Mouse (Mus musculus): ENCODE data around the gene Akt2. TPM values are rescaled to one million over a fixed set of nuclear protein-coding genes. Genes with fewer than 3 reads are reported as not detected.

Akt2 gene
- polyA plus RNA-seq, 1 experiment: 174 TPM

DNA sequence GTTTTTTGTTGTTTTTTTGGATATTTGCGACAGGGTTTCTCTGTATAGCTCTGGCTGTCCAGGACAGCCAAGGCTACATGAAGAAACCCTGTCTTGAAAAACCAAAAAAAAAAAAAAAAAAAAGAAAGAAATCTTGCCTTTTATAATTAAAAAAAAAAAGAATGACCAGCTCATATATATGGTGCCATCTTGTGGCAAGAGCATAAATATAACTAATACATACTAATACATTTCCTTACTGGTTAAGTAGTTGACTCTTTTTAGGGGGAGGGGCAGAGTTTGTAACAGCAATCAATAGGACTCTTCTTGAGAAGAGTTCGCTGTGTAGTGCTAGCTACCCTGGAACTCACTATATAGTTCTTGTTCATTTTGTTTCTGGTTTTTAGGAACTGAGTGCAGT lies 3.6 kb upstream of the Akt2 start:
- DNase-seq (ENCODE audit: low read depth): no peak

DNA sequence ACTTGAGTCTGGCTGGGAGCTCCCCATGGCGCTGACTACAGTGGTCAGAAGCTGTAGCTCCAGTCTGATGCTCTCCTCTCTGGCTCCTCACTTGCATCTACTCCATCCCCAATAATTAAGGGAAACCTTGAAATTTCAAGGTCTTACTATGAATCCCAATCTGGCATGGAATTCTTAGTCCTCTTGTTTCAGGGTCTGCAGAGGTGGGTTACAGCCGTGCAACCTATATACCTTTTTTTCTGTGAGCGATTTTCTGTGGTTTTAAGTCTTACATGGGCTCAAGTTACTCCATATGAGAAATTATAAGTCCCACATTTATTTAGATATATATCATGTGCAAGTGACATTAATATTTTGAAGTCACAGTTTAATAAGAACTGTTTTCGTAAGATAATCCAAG lies 1.3 kb upstream of the Akt2 start:
- DNase-seq (ENCODE audit: low read depth): no peak

DNA sequence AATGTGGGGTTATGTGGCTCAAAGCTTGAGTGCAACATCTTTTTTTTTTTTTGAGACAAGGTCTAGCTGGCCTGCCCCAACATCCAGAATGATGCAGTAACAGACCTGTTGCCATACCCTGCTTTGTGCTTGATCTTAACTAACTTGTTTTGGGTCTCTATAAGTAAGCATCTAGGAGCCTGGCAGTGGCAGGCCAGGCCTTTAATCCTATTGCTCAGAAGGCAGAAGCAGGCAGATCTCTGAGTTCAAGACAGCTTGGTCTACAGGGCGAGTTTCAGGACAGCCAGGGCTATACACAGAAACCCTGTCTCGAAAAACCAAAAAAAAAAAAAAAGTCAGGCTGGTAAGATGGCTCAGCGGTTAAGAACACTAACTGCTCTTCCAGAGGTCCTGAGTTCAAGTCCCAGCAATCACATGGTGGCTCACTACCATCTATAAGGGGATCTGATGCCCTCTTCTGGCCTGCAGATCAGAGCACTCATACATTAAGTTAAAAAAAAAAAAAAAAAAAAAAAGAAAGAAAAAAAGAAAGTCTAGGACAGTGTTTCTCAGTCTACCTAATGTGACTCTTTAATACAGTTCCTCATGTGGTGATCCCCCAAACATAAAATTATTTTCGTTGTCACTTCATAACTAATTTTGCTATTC lies 662 bp upstream of the Akt2 start:
- no peak for DNase-seq (ENCODE audit: low read depth)

GRCm38 (mm10) chr7:27592217-27592929 lies 1.0 kb downstream of the Akt2 start:
- no peak for DNase-seq (ENCODE audit: low read depth)

- no peak for DNase-seq (ENCODE audit: low read depth)
Observed at GRCm38 (mm10) chr7:27592934-27593645, 1.7 kb downstream of the Akt2 start.

DNA sequence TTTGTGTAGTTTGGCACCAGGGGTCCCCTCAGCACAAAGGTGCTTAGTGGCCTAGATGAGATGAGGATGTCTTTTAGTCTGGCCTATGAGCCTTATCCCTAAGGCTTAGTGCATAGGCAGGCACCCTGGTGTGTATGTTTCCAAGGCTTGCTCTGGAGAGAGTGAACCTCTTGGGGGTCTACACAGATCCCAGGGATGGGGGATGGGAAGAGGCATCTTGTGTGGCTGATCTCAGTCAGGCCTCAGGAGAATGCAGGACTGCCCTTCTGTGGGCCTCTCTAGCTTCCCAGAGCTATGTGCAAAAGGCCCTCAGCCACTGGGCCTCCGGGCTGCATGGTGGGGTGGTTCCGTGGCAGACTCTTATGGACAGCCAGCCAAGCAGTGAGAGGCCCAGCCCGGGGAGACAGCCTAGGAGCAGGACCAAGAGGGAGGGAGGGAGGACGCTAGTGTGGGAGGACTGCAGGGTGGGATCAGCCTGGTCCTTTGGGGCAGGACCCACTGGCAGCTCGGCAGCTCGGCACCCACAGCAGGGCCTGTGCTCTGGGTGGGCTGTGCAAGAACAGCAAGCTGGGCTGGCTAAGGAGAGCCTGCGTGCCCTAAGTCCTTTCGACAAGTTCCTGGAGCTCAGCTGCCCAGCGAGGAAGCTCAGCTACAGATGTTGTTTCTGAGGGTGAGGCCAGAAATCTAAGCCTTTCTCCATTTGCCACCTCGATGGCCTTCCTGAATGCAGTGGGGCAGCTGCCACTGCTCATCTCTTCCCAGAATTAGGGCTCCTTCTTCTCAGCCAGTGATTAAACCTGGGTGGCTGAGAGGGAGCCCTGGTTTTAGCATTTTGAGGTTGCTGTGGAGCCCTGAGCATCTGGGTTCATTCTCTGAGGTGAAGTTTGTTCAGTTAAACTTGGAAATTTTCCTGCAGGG lies 5.5 kb downstream of the Akt2 start:
- no peak for DNase-seq (ENCODE audit: low read depth)

GRCm38 (mm10) chr7:27598053-27598452 lies 6.7 kb downstream of the Akt2 start:
- DNase-seq (ENCODE audit: low read depth): no peak

- no peak for DNase-seq (ENCODE audit: low read depth)
Observed at GRCm38 (mm10) chr7:27601628-27602027, 10.3 kb downstream of the Akt2 start.

DNA sequence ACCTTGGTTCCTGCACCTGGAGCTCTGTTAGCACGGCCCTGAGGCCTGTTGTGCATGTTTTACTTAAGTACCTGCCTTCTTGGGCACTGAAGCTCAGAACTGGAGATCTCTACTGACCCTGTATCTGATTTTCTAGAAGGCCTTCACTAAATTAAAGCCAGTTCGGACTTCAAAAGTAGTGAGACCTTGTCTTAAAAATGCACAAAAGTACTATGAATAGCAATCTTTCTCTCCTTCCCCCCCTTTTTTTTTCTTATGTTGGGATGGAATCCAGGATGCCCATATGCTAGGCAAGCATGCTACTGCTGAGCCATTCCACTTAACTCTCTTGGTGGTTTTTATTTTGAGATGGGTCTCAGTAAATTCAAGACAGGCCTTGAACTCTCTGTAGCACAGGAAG lies 10.8 kb downstream of the Akt2 start:
- DNase-seq (ENCODE audit: low read depth): no peak

DNA sequence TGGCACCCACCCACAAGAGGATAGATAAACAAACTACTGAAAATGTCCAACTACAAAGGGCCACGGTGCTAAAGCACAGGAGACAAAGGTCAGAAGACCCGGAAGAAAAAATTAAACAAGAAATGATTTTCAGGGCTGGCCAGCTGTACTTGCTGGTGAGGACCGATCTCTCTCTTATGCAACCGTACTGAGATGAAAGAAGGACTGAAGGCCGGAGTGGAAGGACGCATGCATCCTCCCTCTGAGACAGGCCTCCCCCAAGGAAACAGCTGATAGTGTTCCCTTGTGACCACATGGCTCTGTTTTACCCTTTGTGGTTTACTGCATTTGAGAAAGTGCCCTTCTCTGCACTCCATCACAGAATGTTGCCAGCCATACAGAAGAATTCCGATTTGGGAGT lies 11.5 kb downstream of the Akt2 start:
- DNase-seq (ENCODE audit: low read depth): no peak

- DNase-seq (ENCODE audit: low read depth): no peak
Observed at GRCm38 (mm10) chr7:27604661-27605348, 13.5 kb downstream of the Akt2 start.

GRCm38 (mm10) chr7:27605499-27606285 lies 14.3 kb downstream of the Akt2 start:
- DNase-seq (ENCODE audit: low read depth): no peak

DNA sequence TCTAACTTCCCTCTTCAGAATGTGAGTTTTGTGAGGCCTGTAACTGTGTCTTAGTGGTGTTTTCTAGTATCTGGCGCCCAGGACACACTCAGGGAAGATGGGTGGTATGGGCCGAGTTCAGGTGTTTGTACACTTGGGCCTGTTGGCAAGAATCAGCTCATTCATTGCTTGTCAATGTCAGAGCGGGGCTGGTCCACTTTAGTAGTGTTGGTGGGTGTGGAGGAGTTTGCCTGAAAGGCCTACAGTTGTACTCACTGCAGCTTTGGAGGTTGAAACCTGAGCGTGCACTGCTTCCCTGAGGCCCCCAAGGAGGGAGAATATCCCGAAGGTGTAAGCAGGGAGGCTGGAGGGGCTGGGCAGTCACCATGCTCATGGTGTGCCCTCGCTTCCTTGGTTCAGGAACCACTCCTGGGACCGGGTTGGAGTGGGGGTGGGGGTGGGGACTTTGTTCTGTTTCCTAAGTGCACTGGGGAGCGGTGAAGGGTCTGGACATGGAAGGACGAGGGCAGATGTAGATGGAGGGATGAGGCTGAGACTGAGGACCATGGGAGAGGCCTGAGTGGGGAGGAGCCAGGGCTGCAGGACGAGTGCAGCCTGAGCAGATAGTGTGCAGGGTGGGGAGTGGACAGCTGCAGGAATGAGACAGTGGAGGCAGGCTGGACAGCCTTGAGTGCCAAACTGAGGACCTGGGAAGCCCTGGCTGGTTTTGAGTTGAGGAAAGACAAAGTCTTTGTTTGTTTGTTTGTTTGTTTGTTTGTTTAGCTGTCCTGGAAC lies 15.3 kb downstream of the Akt2 start:
- no peak for DNase-seq (ENCODE audit: low read depth)

- no peak for DNase-seq (ENCODE audit: low read depth)
Observed at GRCm38 (mm10) chr7:27607580-27607979, 16.2 kb downstream of the Akt2 start.

DNA sequence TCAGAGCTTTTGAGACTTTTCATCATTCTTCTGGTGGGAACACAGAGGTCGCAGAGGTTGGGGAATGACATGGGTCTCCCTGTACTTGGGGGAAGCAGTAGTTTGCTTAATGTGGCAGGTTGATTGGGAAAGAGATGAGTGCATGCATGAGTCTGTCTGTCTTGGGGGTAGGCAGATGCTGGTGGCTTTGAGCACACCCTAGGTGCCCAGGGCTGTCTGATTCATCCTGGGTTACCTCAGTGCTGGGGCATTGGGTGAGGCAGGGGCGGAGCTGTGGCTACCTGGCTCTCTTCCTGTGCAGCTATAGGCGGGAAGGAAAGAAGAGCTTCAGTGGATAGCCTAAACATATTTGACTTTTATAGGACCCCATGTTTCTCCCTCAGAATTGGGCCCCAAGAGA lies 16.8 kb downstream of the Akt2 start:
- DNase-seq (ENCODE audit: low read depth): no peak

GRCm38 (mm10) chr7:27609285-27609684 lies 17.9 kb downstream of the Akt2 start:
- DNase-seq (ENCODE audit: low read depth): no peak

- no peak for DNase-seq (ENCODE audit: low read depth)
Observed at GRCm38 (mm10) chr7:27609688-27610087, 18.3 kb downstream of the Akt2 start.

- DNase-seq (ENCODE audit: low read depth): no peak
Observed at GRCm38 (mm10) chr7:27610370-27610769, 19.0 kb downstream of the Akt2 start.

- no peak for DNase-seq (ENCODE audit: low read depth)
Observed at GRCm38 (mm10) chr7:27610871-27611270, 19.5 kb downstream of the Akt2 start.

- no peak for DNase-seq (ENCODE audit: low read depth)
Observed at GRCm38 (mm10) chr7:27612940-27613339, 21.6 kb downstream of the Akt2 start.

Data from gonadal fat pad, adult 2 months (tissue).